Comparison of ENCODE assay signal across 21 mouse cellular contexts in genomic region chr13:111263758-111264157, GRCm38 (mm10). TPM values are rescaled to one million over a fixed set of nuclear protein-coding genes. Genes with fewer than 3 reads are reported as not detected.
"Had no signal": no experiment of that assay in that cellular context is flagged by ENCODE, and none has a peak within 500 bp of the region (broad histone marks: within the 10 kb centered on the region; RNA-seq: fewer than 3 reads in every experiment).

No protein-coding gene starts in this region.

- H3K36me3 ChIP-seq: intestine, embryonic 15.5 days; liver, embryonic 13.5 days; midbrain, embryonic 10.5 days had no signal

- H3K4me2 ChIP-seq: intestine, embryonic 15.5 days; liver, embryonic 13.5 days had no signal

- H3K27ac ChIP-seq: intestine, embryonic 15.5 days; liver, embryonic 13.5 days; midbrain, embryonic 10.5 days had no signal

- DNase-seq: kidney, adult 18-20 months; kidney, postnatal 10 days; kidney, postnatal 4 days; liver; liver, embryonic 13.5 days; liver, postnatal 0 days; lung, postnatal 36 days; midbrain, embryonic 14.5 days; thymus, postnatal 36 days had no signal

- H3K9me3 ChIP-seq: intestine, embryonic 15.5 days; liver, embryonic 13.5 days; midbrain, embryonic 10.5 days had no signal

- H3K4me3 ChIP-seq: intestine, embryonic 15.5 days; liver, embryonic 13.5 days; midbrain, embryonic 10.5 days; myocyte had no signal

- ATAC-seq: intestine, embryonic 15.5 days; liver, postnatal 0 days had no signal

- H3K9ac ChIP-seq: intestine, embryonic 15.5 days; liver, embryonic 13.5 days; liver, postnatal 0 days had no signal

- H3K4me1 ChIP-seq: liver, embryonic 13.5 days had no signal

- H3K27me3 ChIP-seq: intestine, embryonic 15.5 days; liver, embryonic 13.5 days had no signal

RNA-seq across cellular contexts. Expression of gene Actbl2, which starts 8.9 kb away (rescaled TPM):
- total RNA-seq: layer of hippocampus, postnatal 25 days; left cerebral cortex, postnatal 36 days; megakaryocyte progenitor cell, adult 5-6 weeks; neutrophil, adult 5-6 weeks had no signal
- polyA plus RNA-seq: intestine, embryonic 15.5 days; kidney, embryonic 14.5 days; liver, embryonic 13.5 days; liver, postnatal 0 days; lung, embryonic 16.5 days; midbrain, embryonic 10.5 days; midbrain, embryonic 14.5 days; myocyte; neural tube, embryonic 11.5 days; stomach, embryonic 14.5 days; thymus, postnatal 0 days had no signal
